ENCODE assay signal across 8 mouse cellular contexts in genomic region chr2:69586821-69587728, GRCm38 (mm10). TPM values are rescaled to one million over a fixed set of nuclear protein-coding genes. Genes with fewer than 3 reads are reported as not detected.
DNase-seq lines count a peak whose midpoint lies in the region; ATAC-seq and TF ChIP-seq lines count a peak whose summit lies in the region.

No protein-coding gene starts in this region.

- ATAC-seq in cerebellum, adult (ENCODE audit: insufficient number of reproducible peaks, low FRiP score, low TSS enrichment) = no peak
- ATAC-seq in hindbrain, postnatal 0 days = 0 out of 2 replicates have a peak, but pooled peaks have one; percentile 30
- ATAC-seq in midbrain, embryonic 14.5 days (ENCODE audit: low FRiP score, low TSS enrichment) = no peak

- WGBS in hindbrain, postnatal 0 days = under 1% methylated on average over 26 of the region's 26 CpGs
- WGBS in midbrain, embryonic 14.5 days = under 1% methylated on average over 26 of the region's 26 CpGs
- WGBS in cerebellum, adult 2 months = 2% methylated on average over 26 of the region's 26 CpGs

- H3K9ac ChIP-seq in hindbrain, postnatal 0 days (replicated peaks; ENCODE audit: low read length) = 0 out of 2 replicates have a peak overlapping the region, but pooled peaks have one; percentile 17
- H3K9ac ChIP-seq in midbrain, embryonic 14.5 days (replicated peaks; ENCODE audit: low read length) = peak overlapping the region; percentile 16; the same call in 1 of the 2 replicates

- peak; percentile 31 for TF ChIP-seq CTCF in hindbrain, postnatal 0 days (IDR thresholded peaks at IDR 0.05; ENCODE audit: low read depth)
- TF ChIP-seq CTCF in cerebellum, adult 2 months (IDR thresholded peaks at IDR 0.05; ENCODE audit: borderline replicate concordance, insufficient read depth, low read depth, low read length) = no peak

- H3K4me1 ChIP-seq in hindbrain, postnatal 0 days (ENCODE audit: insufficient read depth, low read length) = peaks cover 10% of the 10 kb centered on the region; the same call in 1 of the 2 replicates
- peaks cover 19% of the 10 kb centered on the region for H3K4me1 ChIP-seq in midbrain, embryonic 14.5 days (ENCODE audit: control insufficient read depth, insufficient read depth, low read length)
- peaks cover 4% of the 10 kb centered on the region; the same call in 1 of the 2 replicates for H3K4me1 ChIP-seq in cerebellum, adult 2 months (ENCODE audit: control insufficient read depth, insufficient read depth, low read length)

- no peaks in the 10 kb centered on the region for H3K36me3 ChIP-seq in hindbrain, postnatal 0 days (ENCODE audit: insufficient read depth, low read length)
- H3K36me3 ChIP-seq in midbrain, embryonic 14.5 days (ENCODE audit: control insufficient read depth, insufficient read depth, low read length) = no peaks in the 10 kb centered on the region

- peak overlapping the region; percentile 98 for H3K4me2 ChIP-seq in hindbrain, postnatal 0 days (ENCODE audit: low read depth, low read length)
- peak overlapping the region; percentile 58 for H3K4me2 ChIP-seq in midbrain, embryonic 14.5 days (ENCODE audit: low read length)

- H3K27ac ChIP-seq in hindbrain, postnatal 0 days = no peak overlapping the region
- H3K27ac ChIP-seq in midbrain, embryonic 14.5 days (replicated peaks; ENCODE audit: low read depth, low read length) = no peak overlapping the region
- no peak overlapping the region for H3K27ac ChIP-seq in cerebellum, adult 2 months (ENCODE audit: insufficient read depth, low read length)

- H3K9me3 ChIP-seq in hindbrain, postnatal 0 days (ENCODE audit: low read length) = no peaks in the 10 kb centered on the region
- no peaks in the 10 kb centered on the region for H3K9me3 ChIP-seq in midbrain, embryonic 14.5 days (ENCODE audit: control insufficient read depth, low read length)

- peaks cover 14% of the 10 kb centered on the region for H3K27me3 ChIP-seq in hindbrain, postnatal 0 days (ENCODE audit: insufficient read depth, low read length)
- peaks cover 36% of the 10 kb centered on the region for H3K27me3 ChIP-seq in midbrain, embryonic 14.5 days (ENCODE audit: control insufficient read depth, insufficient read depth, low read length)
- H3K27me3 ChIP-seq in cerebellum, adult 2 months (ENCODE audit: control insufficient read depth, insufficient read depth, low read length) = peaks cover 6% of the 10 kb centered on the region; the same call in 1 of the 2 replicates

- no peak for TF ChIP-seq POLR2A in cerebellum, adult 2 months (IDR thresholded peaks at IDR 0.05; ENCODE audit: borderline replicate concordance, insufficient read depth, low read length)

- peak; percentile 5 to 20 for DNase-seq in cerebellum, postnatal 10 days
- peak; percentile 58 for DNase-seq in embryo, embryonic 10.5 days (ENCODE audit: low spot score)
- DNase-seq in hindbrain, postnatal 0 days (ENCODE audit: low spot score) = peak; percentile 16
- peak; percentile 45 for DNase-seq in midbrain, embryonic 14.5 days
- DNase-seq in cerebellum, adult 2 months = no peak
- DNase-seq in cerebellum, adult 8-10 months = no peak
- DNase-seq in spleen, adult 18-20 months = no peak

- peak overlapping the region; percentile 36 for H3K4me3 ChIP-seq in hindbrain, postnatal 0 days (ENCODE audit: low read length)
- peak overlapping the region; percentile 35 for H3K4me3 ChIP-seq in midbrain, embryonic 14.5 days (replicated peaks; ENCODE audit: low read depth, low read length)
- H3K4me3 ChIP-seq in cerebellum, adult 2 months (replicated peaks; ENCODE audit: insufficient read depth, low read depth, low read length) = no peak overlapping the region

RNA-seq across cellular contexts. Expression of gene Lrp2, which starts 1.2 kb away (rescaled TPM):
- 3.9 and 5.4 TPM in 2 replicates for total RNA-seq in hindbrain, postnatal 0 days (2014; rRNA removed)
- polyA plus RNA-seq in hindbrain, postnatal 0 days (2015; fragmentation: Nextera tagmentation; extraction: Ambion mirVana) = 0.46 and 0.48 TPM in 2 replicates
- 1.9 and 2.9 TPM in 2 replicates for polyA plus RNA-seq in midbrain, embryonic 14.5 days (2014; fragmentation: Nextera tagmentation; extraction: Ambion mirVana)
- 0.08 and 0.11 TPM in 2 replicates for polyA plus RNA-seq in cerebellum, adult 2 months (2012; rRNA removed)

RNA-seq across cellular contexts. Expression of gene Bbs5, which starts 59.9 kb away (rescaled TPM):
- total RNA-seq in hindbrain, postnatal 0 days (2014; rRNA removed) = 13.3 and 18.3 TPM in 2 replicates
- 26.1 and 26.7 TPM in 2 replicates for polyA plus RNA-seq in hindbrain, postnatal 0 days (2015; fragmentation: Nextera tagmentation; extraction: Ambion mirVana)
- polyA plus RNA-seq in midbrain, embryonic 14.5 days (2014; fragmentation: Nextera tagmentation; extraction: Ambion mirVana) = 19.7 and 21.2 TPM in 2 replicates
- 21.3 and 23.2 TPM in 2 replicates for polyA plus RNA-seq in cerebellum, adult 2 months (2012; rRNA removed)

Comparison
In these comparisons a context has a peak if more than half of its experiments do, and no peak if none do; other contexts are left out.
1. DNase-seq: peak in cerebellum, postnatal 10 days (2 of 2), embryo, embryonic 10.5 days (single experiment), hindbrain, postnatal 0 days (single experiment) and midbrain, embryonic 14.5 days (single experiment); none in cerebellum, adult 2 months (0 of 2), cerebellum, adult 8-10 months (single experiment) and spleen, adult 18-20 months (0 of 2).